Mouse (Mus musculus): ENCODE measurements at regions not wholly inside any gene's neighbourhood (a gene's known extent, or its start where the extent isn't known, plus 50 kb on each side); places are given as distances from the start of the nearest gene placed in this dataset.

GRCm38 (mm10) chr9:23567081-23567480 lies 344.2 kb downstream of the Bmper start:
- Histone ChIP-seq H3K4me3 (ENCODE audit: low read depth, low read length) (no peak overlapping the region), H3K27me3 (ENCODE audit: control insufficient read depth, insufficient read depth, low read length) (no peaks in the 10 kb centered on the region), H3K36me3 (replicated peaks; ENCODE audit: control insufficient read depth, insufficient read depth, low read length) (no peaks in the 10 kb centered on the region), H3K4me1 (ENCODE audit: control insufficient read depth, insufficient read depth) (no peaks in the 10 kb centered on the region), H3K9ac (replicated peaks; ENCODE audit: low read depth, low read length) (no peak overlapping the region), H3K9me3 (replicated peaks; ENCODE audit: control insufficient read depth, low read length) (no peaks in the 10 kb centered on the region), H3K4me2 (ENCODE audit: low read depth, low read length) (no peak overlapping the region), H3K27ac (ENCODE audit: low read depth) (no peak overlapping the region)
- DNase-seq (ENCODE audit: low spot score) (no peak), ATAC-seq (ENCODE audit: insufficient read depth, low read depth) (no peak)
- TF ChIP-seq EP300 (IDR thresholded peaks at IDR 0.05; ENCODE audit: low read depth) (no peak), CTCF (IDR thresholded peaks at IDR 0.05; ENCODE audit: low read depth) (no peak)

GRCm38 (mm10) chr9:23570150-23570549 lies 347.3 kb downstream of the Bmper start:
- Histone ChIP-seq H3K36me3 (replicated peaks; ENCODE audit: control insufficient read depth, insufficient read depth, low read length) (no peaks in the 10 kb centered on the region), H3K9ac (replicated peaks; ENCODE audit: low read depth, low read length) (no peak overlapping the region), H3K9me3 (replicated peaks; ENCODE audit: control insufficient read depth, low read length) (no peaks in the 10 kb centered on the region), H3K4me3 (ENCODE audit: low read depth, low read length) (no peak overlapping the region), H3K4me1 (ENCODE audit: control insufficient read depth, insufficient read depth) (no peaks in the 10 kb centered on the region), H3K4me2 (ENCODE audit: low read depth, low read length) (no peak overlapping the region), H3K27me3 (ENCODE audit: control insufficient read depth, insufficient read depth, low read length) (no peaks in the 10 kb centered on the region), H3K27ac (ENCODE audit: low read depth) (no peak overlapping the region)
- DNase-seq (ENCODE audit: low spot score) (no peak), ATAC-seq (ENCODE audit: insufficient read depth, low read depth) (no peak)
- TF ChIP-seq CTCF (IDR thresholded peaks at IDR 0.05; ENCODE audit: low read depth) (no peak), EP300 (IDR thresholded peaks at IDR 0.05; ENCODE audit: low read depth) (no peak)
- WGBS = 52% methylated on average over 8 of the region's 8 CpGs

- Histone ChIP-seq H3K4me1 (ENCODE audit: control insufficient read depth, insufficient read depth) (0 out of 2 replicates have a peak, but pooled peaks cover 4% of the 10 kb centered on the region), H3K27ac (ENCODE audit: low read depth) (no peak overlapping the region), H3K9me3 (replicated peaks; ENCODE audit: control insufficient read depth, low read length) (no peaks in the 10 kb centered on the region), H3K27me3 (ENCODE audit: control insufficient read depth, insufficient read depth, low read length) (no peaks in the 10 kb centered on the region), H3K36me3 (replicated peaks; ENCODE audit: control insufficient read depth, insufficient read depth, low read length) (no peaks in the 10 kb centered on the region), H3K9ac (replicated peaks; ENCODE audit: low read depth, low read length) (no peak overlapping the region), H3K4me2 (ENCODE audit: low read depth, low read length) (no peak overlapping the region), H3K4me3 (ENCODE audit: low read depth, low read length) (no peak overlapping the region)
- TF ChIP-seq CTCF (IDR thresholded peaks at IDR 0.05; ENCODE audit: low read depth) (no peak), EP300 (IDR thresholded peaks at IDR 0.05; ENCODE audit: low read depth) (no peak)
- DNase-seq (ENCODE audit: low spot score) (no peak), ATAC-seq (ENCODE audit: insufficient read depth, low read depth) (no peak)
- WGBS = 69% methylated on average over 2 of the region's 2 CpGs
Observed at GRCm38 (mm10) chr9:23576314-23576713, 353.4 kb downstream of the Bmper start.

- H3K36me3 ChIP-seq (replicated peaks; ENCODE audit: control insufficient read depth, insufficient read depth, low read length) = no peaks in the 10 kb centered on the region
- no peaks in the 10 kb centered on the region for H3K27me3 ChIP-seq (ENCODE audit: control insufficient read depth, insufficient read depth, low read length)
- DNase-seq (ENCODE audit: low spot score) (no peak), ATAC-seq (ENCODE audit: insufficient read depth, low read depth) (no peak)
- 42% methylated on average over 6 of the region's 6 CpGs for WGBS
- no peaks in the 10 kb centered on the region for H3K9me3 ChIP-seq (replicated peaks; ENCODE audit: control insufficient read depth, low read length)
- 0 out of 2 replicates have a peak, but pooled peaks cover 4% of the 10 kb centered on the region for H3K4me1 ChIP-seq (ENCODE audit: control insufficient read depth, insufficient read depth)
- no peak for TF ChIP-seq CTCF (IDR thresholded peaks at IDR 0.05; ENCODE audit: low read depth)
- no peak for TF ChIP-seq EP300 (IDR thresholded peaks at IDR 0.05; ENCODE audit: low read depth)
- no peak overlapping the region for H3K4me3 ChIP-seq (ENCODE audit: low read depth, low read length)
- no peak overlapping the region for H3K9ac ChIP-seq (replicated peaks; ENCODE audit: low read depth, low read length)
- H3K27ac ChIP-seq (ENCODE audit: low read depth) = no peak overlapping the region
- H3K4me2 ChIP-seq (ENCODE audit: low read depth, low read length) = no peak overlapping the region
Observed at GRCm38 (mm10) chr9:23580155-23580554, 357.3 kb downstream of the Bmper start.

GRCm38 (mm10) chr9:23581039-23581606 lies 358.2 kb downstream of the Bmper start:
- Histone ChIP-seq H3K9me3 (replicated peaks; ENCODE audit: control insufficient read depth, low read length) (no peaks in the 10 kb centered on the region), H3K4me1 (ENCODE audit: control insufficient read depth, insufficient read depth) (0 out of 2 replicates have a peak, but pooled peaks cover 4% of the 10 kb centered on the region), H3K36me3 (replicated peaks; ENCODE audit: control insufficient read depth, insufficient read depth, low read length) (no peaks in the 10 kb centered on the region), H3K4me2 (ENCODE audit: low read depth, low read length) (0 out of 2 replicates have a peak overlapping the region, but pooled peaks have one; percentile 12), H3K9ac (replicated peaks; ENCODE audit: low read depth, low read length) (no peak overlapping the region), H3K27me3 (ENCODE audit: control insufficient read depth, insufficient read depth, low read length) (no peaks in the 10 kb centered on the region), H3K4me3 (ENCODE audit: low read depth, low read length) (no peak overlapping the region), H3K27ac (ENCODE audit: low read depth) (0 out of 2 replicates have a peak overlapping the region, but pooled peaks have one; percentile 34)
- DNase-seq (ENCODE audit: low spot score) (peak; percentile 78), ATAC-seq (ENCODE audit: insufficient read depth, low read depth) (peak; percentile 70)
- no peak for TF ChIP-seq EP300 (IDR thresholded peaks at IDR 0.05; ENCODE audit: low read depth)
- TF ChIP-seq CTCF (IDR thresholded peaks at IDR 0.05; ENCODE audit: low read depth) = peak; percentile 87
- WGBS = 3% methylated on average over 6 of the region's 6 CpGs

GRCm38 (mm10) chr9:23584561-23584960 lies 361.7 kb downstream of the Bmper start:
- DNase-seq (ENCODE audit: low spot score) (no peak), ATAC-seq (ENCODE audit: insufficient read depth, low read depth) (no peak)
- Histone ChIP-seq H3K27me3 (ENCODE audit: control insufficient read depth, insufficient read depth, low read length) (no peaks in the 10 kb centered on the region), H3K4me2 (ENCODE audit: low read depth, low read length) (no peak overlapping the region), H3K36me3 (replicated peaks; ENCODE audit: control insufficient read depth, insufficient read depth, low read length) (no peaks in the 10 kb centered on the region), H3K27ac (ENCODE audit: low read depth) (no peak overlapping the region), H3K9ac (replicated peaks; ENCODE audit: low read depth, low read length) (no peak overlapping the region), H3K4me1 (ENCODE audit: control insufficient read depth, insufficient read depth) (0 out of 2 replicates have a peak, but pooled peaks cover 4% of the 10 kb centered on the region), H3K4me3 (ENCODE audit: low read depth, low read length) (no peak overlapping the region), H3K9me3 (replicated peaks; ENCODE audit: control insufficient read depth, low read length) (no peaks in the 10 kb centered on the region)
- no peak for TF ChIP-seq EP300 (IDR thresholded peaks at IDR 0.05; ENCODE audit: low read depth)
- no peak for TF ChIP-seq CTCF (IDR thresholded peaks at IDR 0.05; ENCODE audit: low read depth)
